Mouse (Mus musculus) stomach, embryonic 14.5 days (tissue): ENCODE measurements around the gene Plbd2. TPM values are rescaled to one million over a fixed set of nuclear protein-coding genes. Genes with fewer than 3 reads are reported as not detected.

ENCODE experiments used
- ATAC-seq: fragments of 200-750 bp; cut with Nextera tagmentation; 2 replicates; pipeline ENCODE4 v1.8.0; 2017; ENCODE audit warnings: low read depth, moderate TSS enrichment; ENCODE audit not compliant: insufficient number of reproducible peaks, insufficient read depth, low FRiP score
- H3K27ac ChIP-seq: fragments of 300-500 bp; sonication (generic); 2 replicates; pipeline ENCODE4 v1.5.1; 2014; ENCODE audit warnings: mild to moderate bottlenecking, low read length, moderate library complexity, mixed read lengths
- H3K27me3 ChIP-seq: fragments of 300-500 bp; sonication (generic); 2 replicates; pipeline ENCODE4 v1.6.1; 2014; ENCODE audit warnings: low read length, control low read depth, mixed read lengths; ENCODE audit not compliant: control insufficient read depth, insufficient read depth
- H3K36me3 ChIP-seq: fragments of 300-500 bp; sonication (generic); 2 replicates; pipeline ENCODE4 v1.6.1; 2014; ENCODE audit warnings: mild to moderate bottlenecking, control low read depth, low read length, moderate library complexity, mixed read lengths; ENCODE audit not compliant: control insufficient read depth, insufficient read depth
- H3K4me1 ChIP-seq: fragments of 300-500 bp; sonication (generic); 2 replicates; pipeline ENCODE4 v1.6.1; 2014; ENCODE audit warnings: low read length, control low read depth, mixed read lengths; ENCODE audit not compliant: control insufficient read depth, insufficient read depth
- H3K4me2 ChIP-seq: fragments of 300-500 bp; sonication (generic); replicated peaks from 2 replicates; pipeline ENCODE4 v1.6.1; 2014; ENCODE audit warnings: low read depth, low read length, control low read depth
- H3K4me3 ChIP-seq: fragments of 300-500 bp; sonication (generic); 2 replicates; pipeline ENCODE4 v1.5.1; 2014; ENCODE audit warnings: low read depth, low read length, control low read depth
- H3K9ac ChIP-seq: fragments of 300-500 bp; sonication (generic); replicated peaks from 2 replicates; pipeline ENCODE4 v1.6.1; 2014; ENCODE audit warnings: low read depth, mild to moderate bottlenecking, control low read depth, low read length, moderate library complexity, mixed read lengths
- H3K9me3 ChIP-seq: fragments of 300-500 bp; sonication (generic); 2 replicates; pipeline ENCODE4 v1.6.1; 2016; ENCODE audit warnings: low read depth, low read length, control low read depth; ENCODE audit not compliant: control insufficient read depth
- WGBS: fragments of 180-500 bp; shearing (Covaris S2); extraction: QIAGEN DNeasy Blood & Tissue Kit; methylation state at CpG from one replicate; pipeline ENCODE4 v1.1.7; 2014; 5-methylcytosine and 5-hydroxymethylcytosine counted together
- polyA plus RNA-seq: library from polyadenylated mRNA; unstranded; fragments of >200 nt; fragmentation: Nextera tagmentation; extraction: Ambion mirVana; gene quantifications from 2 replicates; pipeline ENCODE4 v1.2.1, GENCODE M21; 2014

Gene Plbd2
- polyA plus RNA-seq, 1 experiment from 2014 or later, result 39.6 TPM

DNA sequence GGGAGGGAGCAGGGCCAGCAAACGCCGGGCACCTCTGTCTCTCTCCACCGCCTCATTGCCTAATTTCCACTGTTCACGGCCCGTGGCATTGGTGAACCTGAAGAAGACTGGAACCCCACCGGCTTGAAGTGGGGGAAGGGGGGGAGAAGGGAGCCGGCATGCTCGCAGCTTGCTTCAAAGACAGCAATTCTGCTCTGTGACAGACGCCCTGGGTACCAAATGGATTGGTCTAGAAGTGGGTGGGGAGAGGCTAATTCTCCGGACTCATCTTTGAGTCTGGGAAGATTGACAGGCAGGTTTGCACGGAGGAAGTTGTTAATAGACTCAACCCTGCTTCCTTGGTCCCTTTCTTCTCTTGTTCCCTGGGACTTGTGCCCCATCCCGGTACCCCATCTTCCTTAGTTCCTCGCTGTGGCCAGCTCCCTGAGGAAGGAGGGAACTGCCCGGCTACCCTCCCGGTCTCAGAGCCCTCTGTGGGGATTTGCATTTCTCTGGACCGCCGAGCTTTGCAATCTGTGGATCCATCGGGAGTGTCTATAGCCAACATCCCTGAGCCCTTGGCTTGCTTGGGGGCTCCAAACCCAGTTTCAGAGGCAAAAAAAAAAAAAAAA is 66.4 kb downstream of the Plbd2 start:
- no peak overlapping the region for H3K4me2 ChIP-seq
- ATAC-seq, result no peak
- H3K27me3 ChIP-seq, result peaks cover 77% of the 10 kb centered on the region
- H3K27ac ChIP-seq, result no peak overlapping the region
- peaks cover 8% of the 10 kb centered on the region; the same call in 1 of the 2 replicates for H3K4me1 ChIP-seq
- no peak overlapping the region for H3K4me3 ChIP-seq
- no peaks in the 10 kb centered on the region for H3K9me3 ChIP-seq
- H3K9ac ChIP-seq, result no peak overlapping the region
- no peaks in the 10 kb centered on the region for H3K36me3 ChIP-seq
- 0% methylated on average over 18 of the region's 18 CpGs for WGBS

DNA sequence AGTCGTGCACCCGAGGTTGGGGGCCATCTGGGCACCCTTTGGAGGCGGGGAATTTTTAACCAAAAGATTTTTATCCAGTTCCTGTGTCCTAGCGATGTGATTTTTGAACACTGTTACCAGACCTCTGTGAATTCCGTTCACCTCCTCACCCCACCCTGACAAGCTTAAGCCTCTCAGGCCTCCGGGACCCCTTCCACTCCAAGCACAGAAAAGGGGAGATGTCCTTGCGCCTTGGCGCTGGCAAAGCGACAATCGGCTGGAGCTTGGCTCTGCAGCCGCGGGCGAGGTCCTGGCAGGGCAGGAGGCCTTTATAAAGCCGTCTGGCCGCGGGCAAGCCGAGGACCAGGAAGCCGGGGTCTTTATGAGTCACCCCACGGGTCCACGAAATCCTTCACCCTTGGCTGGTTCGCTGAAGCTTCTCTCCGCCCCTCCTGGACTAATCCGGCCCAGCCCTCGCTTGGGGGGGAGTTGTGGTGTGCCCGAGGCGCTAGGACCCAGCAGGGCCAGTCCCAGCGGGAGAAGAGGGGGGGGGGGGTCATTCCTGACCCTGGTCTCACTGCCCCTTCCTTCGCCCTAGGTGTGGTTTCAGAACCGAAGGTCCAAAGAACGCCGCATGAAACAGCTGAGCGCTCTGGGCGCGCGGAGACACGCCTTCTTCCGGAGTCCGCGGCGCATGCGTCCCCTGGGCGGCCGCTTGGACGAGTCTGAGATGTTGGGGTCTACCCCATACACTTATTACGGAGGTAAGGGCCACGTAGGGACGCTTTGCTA is 67.5 kb downstream of the Plbd2 start:
- 1% methylated on average over 47 of the region's 47 CpGs for WGBS
- Histone ChIP-seq H3K27me3 (peaks cover 88% of the 10 kb centered on the region), H3K4me3 (peak overlapping the region; percentile 33), H3K9me3 (no peaks in the 10 kb centered on the region), H3K36me3 (no peaks in the 10 kb centered on the region), H3K9ac (no peak overlapping the region), H3K27ac (no peak overlapping the region), H3K4me1 (peaks cover 8% of the 10 kb centered on the region; the same call in 1 of the 2 replicates), H3K4me2 (peak overlapping the region; percentile 57)
- no peak for ATAC-seq

DNA sequence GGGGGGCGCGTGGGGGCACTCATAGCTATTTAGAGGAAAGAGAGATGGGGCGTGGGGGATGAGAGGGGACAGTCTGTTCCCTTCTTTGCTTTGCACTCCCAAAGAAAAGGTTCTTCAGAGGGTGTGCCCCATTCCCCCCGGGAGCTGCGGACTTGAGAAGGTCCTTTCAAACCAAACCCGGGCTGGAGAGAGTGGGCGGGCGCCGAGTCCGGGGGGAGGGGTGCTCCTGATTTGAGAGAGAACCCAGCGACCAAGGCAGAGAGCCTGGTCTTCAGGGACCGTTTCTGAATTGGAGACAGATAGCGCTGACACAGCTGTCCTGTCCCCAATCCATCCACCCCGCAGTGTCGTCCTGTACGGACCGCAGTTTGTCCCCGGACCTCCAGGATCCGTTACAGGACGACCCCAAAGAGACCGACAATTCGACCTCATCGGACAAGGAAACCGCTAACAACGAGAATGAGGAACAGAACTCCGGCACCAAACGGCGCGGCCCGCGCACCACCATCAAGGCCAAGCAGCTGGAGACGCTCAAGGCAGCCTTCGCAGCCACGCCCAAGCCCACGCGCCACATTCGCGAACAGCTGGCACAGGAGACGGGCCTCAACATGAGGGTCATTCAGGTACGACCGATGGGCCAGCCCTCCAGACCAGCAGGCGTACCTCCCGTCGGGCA is 68.3 kb downstream of the Plbd2 start:
- H3K4me1 ChIP-seq, result peaks cover 6% of the 10 kb centered on the region; the same call in 1 of the 2 replicates
- under 1% methylated on average over 44 of the region's 44 CpGs for WGBS
- H3K4me3 ChIP-seq, result no peak overlapping the region
- no peaks in the 10 kb centered on the region for H3K36me3 ChIP-seq
- peak overlapping the region; percentile 57; the same call in 1 of the 2 replicates for H3K4me2 ChIP-seq
- no peak overlapping the region for H3K9ac ChIP-seq
- peaks cover 88% of the 10 kb centered on the region for H3K27me3 ChIP-seq
- no peaks in the 10 kb centered on the region for H3K9me3 ChIP-seq
- ATAC-seq, result no peak
- H3K27ac ChIP-seq, result no peak overlapping the region

GRCm38 (mm10) chr5:120434231-120434735 is 69.1 kb downstream of the Plbd2 start:
- Histone ChIP-seq H3K4me3 (no peak overlapping the region), H3K27ac (no peak overlapping the region), H3K4me2 (no peak overlapping the region), H3K9ac (no peak overlapping the region), H3K27me3 (peaks cover 88% of the 10 kb centered on the region), H3K4me1 (0 out of 2 replicates have a peak, but pooled peaks cover 3% of the 10 kb centered on the region), H3K9me3 (no peaks in the 10 kb centered on the region), H3K36me3 (no peaks in the 10 kb centered on the region)
- WGBS, result 2% methylated on average over 21 of the region's 21 CpGs
- ATAC-seq, result no peak

Other genes starting within 250 kb of the Plbd2 start
- gene Lhx5, start 71.9 kb downstream of the Plbd2 start, polyA plus RNA-seq, result 0.35 TPM in 1 of 2 replicates, not detected in the other
- 5.7 and 5.8 TPM in 2 replicates for gene Sdsl, start 30.8 kb downstream of the Plbd2 start, polyA plus RNA-seq
- not detected in 2 replicates for gene Sds, start 27.1 kb downstream of the Plbd2 start, polyA plus RNA-seq
- 4.1 and 5.4 TPM in 2 replicates for gene Slc8b1, start 7.5 kb upstream of the Plbd2 start, polyA plus RNA-seq
- gene Tpcn1, start 85.0 kb upstream of the Plbd2 start, polyA plus RNA-seq, result 24.0 and 26.5 TPM in 2 replicates
- gene Iqcd, start 85.4 kb upstream of the Plbd2 start, polyA plus RNA-seq, result 0.54 and 0.78 TPM in 2 replicates
- gene Rita1, start 109.0 kb upstream of the Plbd2 start, polyA plus RNA-seq, result 8.4 and 9.0 TPM in 2 replicates
- 27.1 and 30.7 TPM in 2 replicates for gene Ddx54, start 109.1 kb upstream of the Plbd2 start, polyA plus RNA-seq
- not detected in 2 replicates for gene Cfap73, start 130.6 kb upstream of the Plbd2 start, polyA plus RNA-seq
- gene Rasal1, start 145.2 kb upstream of the Plbd2 start, polyA plus RNA-seq, result 0.07 and 0.18 TPM in 2 replicates
- 5.2 and 5.9 TPM in 2 replicates for gene Dtx1, start 208.3 kb upstream of the Plbd2 start, polyA plus RNA-seq
- 0.58 and 0.70 TPM in 2 replicates for gene Oas2, start 246.2 kb upstream of the Plbd2 start, polyA plus RNA-seq